Mouse (Mus musculus) liver, adult (tissue): ENCODE measurements at regions not wholly inside any gene's neighbourhood (a gene's known extent, or its start where the extent isn't known, plus 50 kb on each side); places are given as distances from the start of the nearest gene placed in this dataset.

Experiments
- GATA4 ChIP-seq: IDR thresholded peaks from 2 replicates; pipeline ENCODE4 v1.6.1; 2014; ENCODE audit warnings: mild to moderate bottlenecking, low read length; ENCODE audit not compliant: insufficient replicate concordance

- no peak for TF ChIP-seq GATA4
These were observed 191.9 kb upstream of the C9orf72 start for GRCm38 (mm10) chr4:35417866-35418265.

- no peak for TF ChIP-seq GATA4
These were observed 187.5 kb upstream of the C9orf72 start for GRCm38 (mm10) chr4:35413488-35413887.

- TF ChIP-seq GATA4 = no peak
These were observed 179.5 kb upstream of the C9orf72 start for GRCm38 (mm10) chr4:35405301-35406006.

GRCm38 (mm10) chr4:35404068-35404467, 178.1 kb upstream of the C9orf72 start:
- TF ChIP-seq GATA4 = no peak

- no peak for TF ChIP-seq GATA4
These were observed 177.6 kb upstream of the C9orf72 start for GRCm38 (mm10) chr4:35403594-35403993.

- no peak for TF ChIP-seq GATA4
These were observed 176.6 kb upstream of the C9orf72 start for GRCm38 (mm10) chr4:35402376-35403133.

GRCm38 (mm10) chr4:35401783-35402182, 175.8 kb upstream of the C9orf72 start:
- TF ChIP-seq GATA4 = no peak

- no peak for TF ChIP-seq GATA4
These were observed 174.5 kb upstream of the C9orf72 start for GRCm38 (mm10) chr4:35400511-35400910.

- TF ChIP-seq GATA4 = no peak
These were observed 169.6 kb upstream of the C9orf72 start for GRCm38 (mm10) chr4:35395583-35395877.

GRCm38 (mm10) chr4:35394821-35395582, 169.0 kb upstream of the C9orf72 start:
- no peak for TF ChIP-seq GATA4

GRCm38 (mm10) chr4:35375791-35376190, 149.8 kb upstream of the C9orf72 start:
- TF ChIP-seq GATA4 = no peak

GRCm38 (mm10) chr4:35373213-35373860, 147.4 kb upstream of the C9orf72 start:
- no peak for TF ChIP-seq GATA4

- no peak for TF ChIP-seq GATA4
These were observed 146.7 kb upstream of the C9orf72 start for GRCm38 (mm10) chr4:35372528-35373212.

GRCm38 (mm10) chr4:35364161-35364560, 138.2 kb upstream of the C9orf72 start:
- no peak for TF ChIP-seq GATA4

- no peak for TF ChIP-seq GATA4
These were observed 136.2 kb upstream of the C9orf72 start for GRCm38 (mm10) chr4:35362176-35362575.
